Mouse (Mus musculus) right cerebral cortex, postnatal 36 days (tissue): ENCODE measurements at regions not wholly inside any gene's neighbourhood (a gene's known extent, or its start where the extent isn't known, plus 50 kb on each side); places are given as distances from the start of the nearest gene placed in this dataset.

Experiments used
- DNase-seq, 2 experiments: peaks; one replicate each; pipeline ENCODE4 v3.0.0; 2022; ENCODE audit warnings: low spot score in 2 of 2, mixed read lengths in 1 of 2

- DNase-seq, result no peak
These were observed 148.5 kb downstream of the Clic5 start for GRCm38 (mm10) chr17:44336842-44337241.

GRCm38 (mm10) chr17:44337253-44337652 is 148.9 kb downstream of the Clic5 start:
- DNase-seq, result no peak

GRCm38 (mm10) chr17:44344542-44344941 is 156.2 kb downstream of the Clic5 start:
- DNase-seq, result peak in 1 of 2 experiments; percentile 9

- DNase-seq, result no peak
These were observed 157.0 kb downstream of the Clic5 start for GRCm38 (mm10) chr17:44345374-44345773.

- no peak for DNase-seq
These were observed 162.0 kb downstream of the Clic5 start for GRCm38 (mm10) chr17:44350201-44350948.

GRCm38 (mm10) chr17:44350949-44351244 is 162.5 kb downstream of the Clic5 start:
- no peak for DNase-seq

DNA sequence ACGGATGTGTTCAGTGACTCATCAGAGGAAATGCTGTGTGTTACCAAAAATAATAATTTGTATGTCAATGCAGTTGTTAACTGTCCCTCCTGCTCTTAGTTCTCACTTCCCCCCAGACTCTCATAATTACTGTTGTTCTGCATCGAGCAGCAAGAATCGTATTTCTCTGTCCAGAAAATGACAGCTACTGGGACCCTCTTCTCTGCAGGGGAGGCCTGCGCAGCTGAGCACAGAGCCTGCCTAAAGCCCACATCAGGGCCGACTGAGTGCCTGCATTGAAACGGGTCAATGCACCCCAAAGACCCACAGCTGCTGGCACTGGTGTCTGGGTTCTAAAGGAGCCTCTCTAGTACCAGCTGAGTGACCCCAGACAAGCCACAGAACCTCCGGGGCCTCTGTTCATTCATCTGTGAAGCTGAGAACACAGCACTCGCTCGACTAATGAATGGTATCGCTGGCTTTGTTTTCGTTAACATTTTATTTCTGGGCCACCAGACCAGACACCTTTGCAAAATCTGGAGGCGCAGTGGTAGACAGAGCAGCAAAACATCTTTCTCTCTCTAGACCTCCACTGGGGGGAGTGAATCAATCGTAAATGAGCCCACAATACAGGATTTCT is 163.2 kb downstream of the Clic5 start:
- no peak for DNase-seq

- no peak for DNase-seq
These were observed 163.8 kb downstream of the Clic5 start for GRCm38 (mm10) chr17:44352142-44352541.

GRCm38 (mm10) chr17:44363111-44363510 is 174.7 kb downstream of the Clic5 start:
- DNase-seq, result no peak

GRCm38 (mm10) chr17:44364494-44364893 is 176.1 kb downstream of the Clic5 start:
- DNase-seq, result no peak

DNA sequence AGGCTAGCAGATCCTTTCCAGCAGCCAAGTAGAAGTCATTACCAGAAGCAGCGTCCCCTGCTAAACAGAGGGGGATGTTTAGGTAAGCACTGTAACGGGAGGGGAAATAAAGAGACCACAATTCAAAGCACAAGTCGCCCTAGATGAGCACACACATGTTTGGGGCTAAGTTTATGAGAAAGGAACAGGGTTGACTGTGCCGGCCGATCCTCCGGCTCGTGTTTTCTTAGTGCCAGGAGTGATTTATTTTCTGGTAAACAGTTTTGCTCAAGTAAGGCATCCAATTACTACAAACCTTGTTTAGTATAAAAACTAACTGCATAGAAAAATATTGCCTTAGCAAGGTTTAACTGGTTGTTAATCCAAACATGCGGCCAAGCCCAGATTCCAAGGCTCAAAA is 178.1 kb downstream of the Clic5 start:
- no peak for DNase-seq

DNA sequence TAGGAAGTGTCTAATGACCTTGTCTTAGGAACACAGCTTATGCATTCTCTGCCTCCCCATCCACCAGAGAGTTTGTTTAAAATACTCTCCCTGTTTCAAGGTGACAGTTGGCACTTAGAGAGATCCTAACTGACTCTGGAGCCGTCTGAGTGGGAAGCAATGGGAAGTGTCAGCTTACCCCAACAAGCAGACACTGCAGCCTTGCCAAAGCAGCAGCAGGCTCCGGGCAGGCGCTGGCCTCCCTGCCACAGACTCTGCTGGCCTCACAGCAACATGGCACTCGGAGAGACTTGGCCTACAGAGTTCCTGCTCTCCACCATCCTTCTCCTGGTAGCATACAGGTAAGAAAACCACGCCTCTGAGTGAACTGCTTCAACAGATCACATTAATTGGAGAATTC is 179.2 kb downstream of the Clic5 start:
- no peak for DNase-seq

DNA sequence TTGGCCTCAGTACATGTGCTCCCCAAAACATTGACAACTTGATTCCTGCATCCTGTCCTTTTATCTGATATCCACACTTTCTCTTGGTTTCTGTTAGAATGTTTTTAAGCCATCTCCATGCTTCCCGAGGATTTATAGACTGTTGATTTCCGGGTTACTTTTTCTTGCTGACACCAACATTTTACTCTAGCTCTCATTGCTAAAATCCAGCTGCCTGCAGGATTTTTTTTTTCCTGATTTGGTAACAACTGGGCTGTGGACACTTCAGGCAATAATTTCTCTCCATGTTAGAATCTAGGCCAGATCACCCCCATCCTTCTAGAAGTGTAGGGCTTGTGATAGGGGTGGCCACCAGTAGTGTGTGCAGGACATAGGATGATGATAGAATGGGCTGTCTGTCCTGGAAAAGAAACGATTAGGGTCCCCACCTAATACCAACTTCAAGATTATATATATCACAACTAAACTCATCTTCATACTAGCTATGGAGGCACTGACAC is 182.6 kb downstream of the Clic5 start:
- DNase-seq, result no peak

- DNase-seq, result no peak
These were observed 183.2 kb downstream of the Clic5 start for GRCm38 (mm10) chr17:44371620-44372019.

DNA sequence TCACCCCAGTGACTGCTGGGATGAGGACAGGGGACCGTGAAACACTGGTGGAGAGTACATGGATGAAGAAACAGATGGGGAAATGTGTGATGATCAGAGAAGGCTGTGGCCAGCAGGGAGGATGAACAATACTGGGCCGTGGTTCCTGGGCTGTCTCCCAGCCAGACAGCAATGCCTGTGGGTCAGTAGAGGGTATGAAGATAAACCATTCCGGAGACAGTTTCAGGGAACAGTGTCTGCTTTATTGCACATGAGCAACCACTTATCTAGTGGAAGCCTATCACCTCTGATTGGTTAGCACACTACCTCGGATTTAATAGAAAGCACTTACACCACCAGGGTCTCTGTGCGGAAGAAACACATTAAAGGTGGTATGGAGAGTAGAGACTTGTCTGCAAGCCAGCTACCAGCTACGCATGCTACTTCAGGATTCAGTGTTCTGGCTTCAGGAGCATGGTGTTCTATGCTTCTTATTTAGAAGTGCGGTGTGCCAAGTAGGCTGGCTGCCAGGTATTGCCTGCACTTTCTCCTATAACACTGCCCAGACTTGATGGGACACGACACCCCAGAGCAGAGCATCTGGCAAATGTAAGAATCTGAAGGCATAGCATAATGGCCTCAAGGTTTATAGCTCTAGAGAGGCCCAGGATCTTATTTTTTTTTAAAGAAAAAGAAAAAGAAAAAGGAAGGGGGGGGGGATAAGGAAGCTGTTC is 185.5 kb downstream of the Clic5 start:
- DNase-seq, result no peak

DNA sequence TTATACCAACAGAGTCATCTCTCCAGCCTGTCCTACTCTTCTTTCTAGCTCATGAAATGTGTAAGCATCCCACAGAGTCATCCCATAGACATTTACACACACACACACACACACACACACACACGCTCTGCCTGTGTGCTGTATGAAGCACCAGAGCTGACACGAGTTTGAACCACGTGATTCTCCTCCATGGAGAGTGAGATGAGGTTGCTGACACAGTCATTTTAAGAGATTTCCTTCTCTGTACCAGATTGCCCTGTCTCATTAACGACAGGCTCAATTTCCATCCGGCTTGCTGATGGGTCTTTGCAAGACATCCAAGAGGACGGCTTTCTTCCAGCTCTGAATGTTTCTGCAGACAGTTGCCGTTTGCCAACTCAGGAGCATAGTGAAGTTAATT is 190.0 kb downstream of the Clic5 start:
- DNase-seq, result no peak

DNA sequence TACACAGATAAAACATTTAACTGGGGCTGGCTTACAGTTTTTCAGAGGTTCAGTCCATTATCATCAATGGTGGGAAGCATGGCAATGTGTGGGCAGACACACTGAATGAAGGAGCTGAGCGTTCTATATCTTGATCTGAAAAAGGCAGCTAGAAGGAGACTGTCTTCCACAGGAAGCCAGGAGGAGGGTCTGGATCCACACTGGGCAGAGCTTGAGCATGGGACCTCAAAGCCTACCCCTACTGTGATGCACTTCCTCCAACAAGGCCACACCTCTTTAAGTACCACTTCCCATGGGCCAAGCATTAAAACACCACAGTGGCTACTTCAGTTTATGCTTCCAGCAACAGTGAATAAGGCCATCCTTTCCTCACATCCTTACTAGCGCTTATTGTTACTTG is 200.5 kb downstream of the Clic5 start:
- DNase-seq, result no peak

- no peak for DNase-seq
These were observed 209.4 kb downstream of the Clic5 start for GRCm38 (mm10) chr17:44397829-44398228.

GRCm38 (mm10) chr17:44398231-44398630 is 209.8 kb downstream of the Clic5 start:
- DNase-seq, result no peak

DNA sequence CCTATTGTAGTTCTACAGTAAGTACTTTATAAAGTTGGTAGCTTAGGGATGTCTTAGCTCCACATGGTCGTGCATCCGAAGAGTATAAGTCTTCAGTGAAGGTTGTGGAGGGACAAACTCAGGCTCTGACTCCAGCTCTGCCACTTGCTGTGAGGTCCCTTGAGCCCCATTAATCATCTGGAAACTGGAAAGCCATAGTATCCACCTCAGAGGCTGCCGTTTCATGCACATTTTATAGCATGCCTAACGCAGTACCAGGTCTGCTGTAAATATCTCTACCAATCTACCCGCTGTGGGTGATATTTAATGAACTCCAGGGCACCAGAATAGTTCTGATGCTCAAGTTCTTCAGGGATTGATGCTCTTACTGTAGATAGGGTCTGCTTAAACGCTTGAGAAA is 216.5 kb downstream of the Clic5 start:
- no peak for DNase-seq

- DNase-seq, result no peak
These were observed 222.6 kb downstream of the Clic5 start for GRCm38 (mm10) chr17:44410961-44411360.

DNA sequence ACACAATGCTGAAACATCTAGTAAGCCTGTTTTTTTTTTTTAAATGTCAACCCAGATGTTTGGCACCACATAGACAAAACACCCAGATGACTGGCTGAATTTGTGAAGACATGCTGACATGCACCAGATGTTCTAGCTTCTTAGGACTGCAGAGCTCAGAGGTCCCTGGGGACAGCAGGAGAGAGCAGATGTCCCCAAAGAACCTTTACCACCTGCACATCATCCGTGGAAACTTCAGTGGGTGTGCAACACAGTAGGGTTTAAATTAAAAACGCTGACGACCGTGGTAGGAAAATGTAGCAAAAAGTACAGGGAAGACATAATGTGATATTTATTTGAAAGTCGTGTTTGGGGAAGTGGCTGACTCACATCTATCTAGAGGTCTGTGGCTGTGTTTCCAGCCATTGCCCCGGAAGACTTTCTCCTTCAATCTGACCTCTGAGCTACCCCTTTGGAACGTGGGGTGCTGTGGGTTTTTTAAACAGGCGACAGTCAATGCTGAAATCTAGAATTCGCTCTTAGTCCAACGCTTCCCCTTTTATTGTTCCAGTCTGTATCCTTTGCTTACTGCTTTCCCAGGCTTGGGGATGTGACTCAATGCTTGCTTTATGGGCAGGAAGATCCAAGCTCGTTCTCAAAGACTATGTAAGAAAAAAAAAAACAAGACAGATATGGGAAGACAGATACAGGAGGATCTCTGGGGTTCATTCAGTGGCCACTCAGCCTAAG is 230.5 kb downstream of the Clic5 start:
- DNase-seq, result no peak
